Mouse (Mus musculus) adrenal gland, postnatal 10 days (tissue): ENCODE measurements around the gene Zmynd8. TPM values are rescaled to one million over a fixed set of nuclear protein-coding genes. Genes with fewer than 3 reads are reported as not detected.
"Not testable (repeated sequence)": the region's sequence is repeated elsewhere in the genome, so short reads cannot be mapped to it uniquely, and the experiment has no call there.

ENCODE experiments used
- DNase-seq: peaks from one replicate; pipeline ENCODE4 v3.0.0; 2021; ENCODE audit warnings: mixed read lengths
- total RNA-seq, 2 experiments: library from RNA; stranded (reverse); gene quantifications; 2 replicates each; pipeline ENCODE4 v1.2.3; 2021

The Zmynd8 gene
- total RNA-seq, 2 experiments from 2014 or later, result 39.8 to 57.2 TPM

- no peak for DNase-seq
These were observed 90.4 kb downstream of the Zmynd8 start for GRCm38 (mm10) chr2:165808179-165808975.

GRCm38 (mm10) chr2:165800174-165800573 is 98.6 kb downstream of the Zmynd8 start:
- not testable (repeated sequence) for DNase-seq

GRCm38 (mm10) chr2:165797876-165798275 is 100.9 kb downstream of the Zmynd8 start:
- DNase-seq, result no peak

- no peak for DNase-seq
These were observed 105.6 kb downstream of the Zmynd8 start for GRCm38 (mm10) chr2:165793283-165793638.

- no peak for DNase-seq
These were observed 106.2 kb downstream of the Zmynd8 start for GRCm38 (mm10) chr2:165792431-165793282.

- DNase-seq, result peak; percentile 79
These were observed 107.2 kb downstream of the Zmynd8 start for GRCm38 (mm10) chr2:165791657-165792056.

GRCm38 (mm10) chr2:165791026-165791425 is 107.8 kb downstream of the Zmynd8 start:
- peak; percentile 45 for DNase-seq

GRCm38 (mm10) chr2:165789667-165790066 is 109.1 kb downstream of the Zmynd8 start:
- DNase-seq, result no peak

- DNase-seq, result no peak
These were observed 110.0 kb downstream of the Zmynd8 start for GRCm38 (mm10) chr2:165788796-165789195.

- DNase-seq, result peak; percentile 91
These were observed 110.8 kb downstream of the Zmynd8 start for GRCm38 (mm10) chr2:165788005-165788404.

- DNase-seq, result no peak
These were observed 112.3 kb downstream of the Zmynd8 start for GRCm38 (mm10) chr2:165786467-165786866.

- peak; percentile 40 for DNase-seq
These were observed 113.3 kb downstream of the Zmynd8 start for GRCm38 (mm10) chr2:165785312-165786036.

GRCm38 (mm10) chr2:165782324-165782723 is 116.5 kb downstream of the Zmynd8 start:
- DNase-seq, result peak; percentile 87

GRCm38 (mm10) chr2:165778927-165779326 is 119.9 kb downstream of the Zmynd8 start:
- peak; percentile 80 for DNase-seq

- no peak for DNase-seq
These were observed 129.4 kb downstream of the Zmynd8 start for GRCm38 (mm10) chr2:165769375-165769948.

- DNase-seq, result no peak
These were observed 129.9 kb downstream of the Zmynd8 start for GRCm38 (mm10) chr2:165768805-165769358.

GRCm38 (mm10) chr2:165759421-165759985 is 139.3 kb downstream of the Zmynd8 start:
- no peak for DNase-seq

GRCm38 (mm10) chr2:165758534-165758933 is 140.3 kb downstream of the Zmynd8 start:
- DNase-seq, result no peak

GRCm38 (mm10) chr2:165757799-165758198 is 141.0 kb downstream of the Zmynd8 start:
- no peak for DNase-seq

GRCm38 (mm10) chr2:165752704-165753103 is 146.1 kb downstream of the Zmynd8 start:
- no peak for DNase-seq

GRCm38 (mm10) chr2:165751068-165751467 is 147.7 kb downstream of the Zmynd8 start:
- peak; percentile 46 for DNase-seq
